Comparison of ENCODE assay signal across 11 mouse cellular contexts in genomic region chr10:3891381-3892263, GRCm38 (mm10).
A peak's percentile ranks its signal among the peaks of the same experiment; 100 is the strongest.
DNase-seq lines count a peak whose midpoint lies in the region; ATAC-seq and TF ChIP-seq lines count a peak whose summit lies in the region.
"Had no signal": no experiment of that assay in that cellular context is flagged by ENCODE, and none has a peak within 500 bp of the region (broad histone marks: within the 10 kb centered on the region; RNA-seq: fewer than 3 reads in every experiment).

No protein-coding gene starts in this region.

- no peak for TF ChIP-seq EP300 in lung, postnatal 0 days (IDR thresholded peaks at IDR 0.05)

- no peak for TF ChIP-seq CTCF in layer of hippocampus, adult 2 months (conservative IDR thresholded peaks at IDR 0.05)
- TF ChIP-seq CTCF in lung, postnatal 0 days (IDR thresholded peaks at IDR 0.05): no peak
- no peak for TF ChIP-seq CTCF in lung, adult 2 months (IDR thresholded peaks at IDR 0.05; ENCODE audit: insufficient read depth, low read length)

- no peak for TF ChIP-seq POLR2A in lung, adult 2 months (IDR thresholded peaks at IDR 0.05; ENCODE audit: borderline replicate concordance, extremely low read depth, low read depth, low read length)

- DNase-seq in layer of hippocampus, adult 2 months (ENCODE audit: low spot score in 2 of 2): no peak
- DNase-seq in layer of hippocampus, adult 9-11 months: no peak
- peak; percentile 61 for DNase-seq in embryo, embryonic 9.5 days (ENCODE audit: extremely low spot score)
- no peak for DNase-seq in hindbrain, embryonic 14.5 days (ENCODE audit: low spot score)
- DNase-seq in thymus, adult 18-20 months: no peak
- DNase-seq in lung, postnatal 0 days (ENCODE audit: low spot score): no peak
- DNase-seq in lung, adult 2 months: no peak
- DNase-seq: cerebellum, adult 2 months; thymus, postnatal 36 days had no signal

- no peaks in the 10 kb centered on the region for H3K36me3 ChIP-seq in hindbrain, embryonic 14.5 days (replicated peaks; ENCODE audit: control insufficient read depth, insufficient read depth)
- H3K36me3 ChIP-seq in neural tube, embryonic 14.5 days (ENCODE audit: control insufficient read depth, insufficient read depth, low read length): no peaks in the 10 kb centered on the region
- no peaks in the 10 kb centered on the region for H3K36me3 ChIP-seq in lung, postnatal 0 days (ENCODE audit: insufficient read depth, low read length)
- H3K36me3 ChIP-seq: liver, embryonic 15.5 days had no signal

- H3K9me3 ChIP-seq in hindbrain, embryonic 14.5 days (ENCODE audit: control insufficient read depth, low read length): no peaks in the 10 kb centered on the region
- no peaks in the 10 kb centered on the region for H3K9me3 ChIP-seq in neural tube, embryonic 14.5 days (ENCODE audit: control insufficient read depth, low read length)
- H3K9me3 ChIP-seq in lung, postnatal 0 days (ENCODE audit: low read length): no peaks in the 10 kb centered on the region
- H3K9me3 ChIP-seq: liver, embryonic 15.5 days had no signal

- no peak overlapping the region for H3K4me3 ChIP-seq in layer of hippocampus, adult 2 months
- H3K4me3 ChIP-seq in hindbrain, embryonic 14.5 days (replicated peaks; ENCODE audit: low read length): no peak overlapping the region
- no peak overlapping the region for H3K4me3 ChIP-seq in neural tube, embryonic 14.5 days (ENCODE audit: low read depth, low read length)
- no peak overlapping the region for H3K4me3 ChIP-seq in lung, postnatal 0 days (ENCODE audit: low read depth, low read length)
- no peak overlapping the region for H3K4me3 ChIP-seq in lung, adult 2 months (replicated peaks; ENCODE audit: extremely low read depth, low read depth, low read length)
- H3K4me3 ChIP-seq: liver, embryonic 15.5 days had no signal

- H3K9ac ChIP-seq in hindbrain, embryonic 14.5 days: peak overlapping the region; percentile 34; the same call in 1 of the 2 replicates
- H3K9ac ChIP-seq in neural tube, embryonic 14.5 days (replicated peaks; ENCODE audit: low read depth, low read length): no peak overlapping the region
- H3K9ac ChIP-seq in lung, postnatal 0 days (replicated peaks; ENCODE audit: low read depth): no peak overlapping the region
- H3K9ac ChIP-seq: liver, embryonic 15.5 days had no signal

- H3K4me1 ChIP-seq in hindbrain, embryonic 14.5 days (replicated peaks; ENCODE audit: control insufficient read depth, insufficient read depth, low read length): no peaks in the 10 kb centered on the region
- H3K4me1 ChIP-seq in neural tube, embryonic 14.5 days (ENCODE audit: control insufficient read depth, insufficient read depth, low read length): no peaks in the 10 kb centered on the region
- no peaks in the 10 kb centered on the region for H3K4me1 ChIP-seq in lung, postnatal 0 days (ENCODE audit: insufficient read depth, low read depth, low read length)
- H3K4me1 ChIP-seq in lung, adult 2 months (ENCODE audit: control insufficient read depth, insufficient read depth, low read length): peaks cover 2% of the 10 kb centered on the region; the same call in 1 of the 2 replicates
- H3K4me1 ChIP-seq: liver, embryonic 15.5 days had no signal

- H3K4me2 ChIP-seq in hindbrain, embryonic 14.5 days (replicated peaks): no peak overlapping the region
- no peak overlapping the region for H3K4me2 ChIP-seq in neural tube, embryonic 14.5 days (ENCODE audit: low read depth, low read length)
- H3K4me2 ChIP-seq in lung, postnatal 0 days (replicated peaks; ENCODE audit: low read depth, low read length): no peak overlapping the region
- H3K4me2 ChIP-seq: liver, embryonic 15.5 days had no signal

- H3K27me3 ChIP-seq in hindbrain, embryonic 14.5 days (ENCODE audit: control insufficient read depth, insufficient read depth, low read length): no peaks in the 10 kb centered on the region
- no peaks in the 10 kb centered on the region for H3K27me3 ChIP-seq in neural tube, embryonic 14.5 days (ENCODE audit: control insufficient read depth, insufficient read depth, low read length)
- no peaks in the 10 kb centered on the region for H3K27me3 ChIP-seq in lung, postnatal 0 days (replicated peaks; ENCODE audit: insufficient read depth, low read length)
- H3K27me3 ChIP-seq: liver, embryonic 15.5 days had no signal

- WGBS in hindbrain, embryonic 14.5 days: 32% methylated on average over 3 of the region's 3 CpGs
- WGBS in neural tube, embryonic 14.5 days: 36% methylated on average over 3 of the region's 3 CpGs
- WGBS in lung, postnatal 0 days: 60% methylated on average over 3 of the region's 3 CpGs
- WGBS in lung, adult 2 months: 58% methylated on average over 3 of the region's 3 CpGs

- peak; percentile 70 for ATAC-seq in hindbrain, embryonic 14.5 days (ENCODE audit: low FRiP score)
- peak; percentile 29; the same call in 1 of the 2 replicates for ATAC-seq in neural tube, embryonic 14.5 days (ENCODE audit: low read depth)
- no peak for ATAC-seq in lung, postnatal 0 days

- H3K27ac ChIP-seq in layer of hippocampus, adult 2 months: peak overlapping the region; percentile 64
- H3K27ac ChIP-seq in hindbrain, embryonic 14.5 days: peak overlapping the region; percentile 14; the same call in 1 of the 2 replicates
- no peak overlapping the region for H3K27ac ChIP-seq in neural tube, embryonic 14.5 days (ENCODE audit: low read depth, low read length)
- H3K27ac ChIP-seq in lung, postnatal 0 days (ENCODE audit: low read length): no peak overlapping the region
- H3K27ac ChIP-seq: liver, embryonic 15.5 days had no signal

Comparison
In these comparisons a context has a peak if more than half of its experiments do, and no peak if none do; other contexts are left out.
1. H3K27ac ChIP-seq: peak in layer of hippocampus, adult 2 months (single experiment) and hindbrain, embryonic 14.5 days (single experiment); none in neural tube, embryonic 14.5 days (single experiment) and lung, postnatal 0 days (single experiment).